Comparison of ENCODE assay signal across 8 mouse cellular contexts in the genomic region with DNA sequence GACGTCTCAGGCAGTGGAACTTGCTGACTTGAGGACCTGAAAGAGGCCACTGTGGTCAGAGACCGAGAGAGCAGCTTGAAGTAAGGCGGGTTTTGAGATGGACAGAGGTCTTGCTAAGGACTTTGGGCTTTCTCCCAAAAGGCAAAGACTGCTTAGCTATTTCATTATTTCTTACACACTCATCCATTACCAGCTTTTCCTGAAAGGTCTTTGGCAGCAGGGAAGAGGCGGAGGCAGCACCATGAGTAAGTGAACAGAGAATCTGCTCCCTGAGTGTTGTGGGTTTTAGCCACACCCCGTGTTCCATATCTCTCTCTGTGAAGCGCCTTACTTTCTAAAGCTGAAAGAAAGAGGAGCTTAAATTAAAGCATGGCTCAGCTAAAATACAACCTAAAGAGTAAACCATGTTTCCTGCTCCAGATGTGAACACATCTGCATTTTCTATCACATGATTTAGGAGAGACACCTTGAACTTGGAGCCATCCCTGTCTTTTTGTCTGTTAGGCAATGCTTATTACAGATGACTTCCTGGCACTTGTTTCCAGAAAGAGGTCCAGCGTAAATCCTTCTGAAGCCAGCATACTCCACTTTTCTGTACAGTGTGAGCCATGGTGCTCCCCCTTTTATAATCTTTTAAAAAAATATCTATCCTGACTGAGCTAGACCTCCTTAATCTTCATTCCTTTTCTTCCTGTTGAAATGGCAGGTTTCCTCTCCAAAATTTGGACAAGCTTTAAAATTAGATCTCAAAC.
DNase-seq lines count a peak whose midpoint lies in the region; ATAC-seq lines count a peak whose summit lies in the region.

No protein-coding gene starts in this region.

- H3K79me2 ChIP-seq in macrophage (ENCODE audit: inconsistent target), result no peaks in the 10 kb centered on the region

- ATAC-seq in hindbrain, embryonic 16.5 days, result peak; percentile 60; the same call in 1 of the 2 replicates
- ATAC-seq in hindbrain, embryonic 11.5 days (ENCODE audit: low FRiP score), result no peak
- ATAC-seq in common myeloid progenitor, adult 5-6 weeks (replicated peaks; ENCODE audit: low read depth, poor library complexity, severe bottlenecking), result peak; percentile 47

- no peak overlapping the region for H3K9ac ChIP-seq in hindbrain, embryonic 16.5 days (ENCODE audit: low read depth, low read length)
- no peak overlapping the region for H3K9ac ChIP-seq in hindbrain, embryonic 11.5 days (ENCODE audit: low read depth, low read length)

- H3K27ac ChIP-seq in hindbrain, embryonic 16.5 days (ENCODE audit: low read depth, low read length), result peak overlapping the region; percentile 58
- no peak overlapping the region for H3K27ac ChIP-seq in hindbrain, embryonic 11.5 days (ENCODE audit: low read depth, low read length)
- H3K27ac ChIP-seq in macrophage, result peak overlapping the region; percentile 12; the same call in 1 of the 2 replicates

- DNase-seq in hindbrain, embryonic 11.5 days (ENCODE audit: low spot score), result no peak
- DNase-seq in Muller cell, postnatal 12 days (ENCODE audit: inconsistent ontology term), result peak; percentile 86
- no peak for DNase-seq in frontal cortex, postnatal 10 days (ENCODE audit: low spot score in 2 of 2)
- no peak for DNase-seq in right cerebral cortex, postnatal 14 days
- no peak for DNase-seq in spleen, postnatal 14 days (ENCODE audit: low spot score in 2 of 2)

- H3K9me3 ChIP-seq in hindbrain, embryonic 16.5 days (ENCODE audit: control insufficient read depth, low read length), result no peaks in the 10 kb centered on the region
- H3K9me3 ChIP-seq in hindbrain, embryonic 11.5 days (ENCODE audit: control insufficient read depth, low read length), result no peaks in the 10 kb centered on the region

- H3K4me2 ChIP-seq in hindbrain, embryonic 16.5 days (ENCODE audit: low read length), result no peak overlapping the region
- no peak overlapping the region for H3K4me2 ChIP-seq in hindbrain, embryonic 11.5 days (replicated peaks; ENCODE audit: low read depth, low read length)

- H3K36me3 ChIP-seq in hindbrain, embryonic 16.5 days (ENCODE audit: control insufficient read depth, insufficient read depth, low read length), result no peaks in the 10 kb centered on the region
- H3K36me3 ChIP-seq in hindbrain, embryonic 11.5 days (ENCODE audit: control insufficient read depth, insufficient read depth, low read length), result no peaks in the 10 kb centered on the region
- H3K36me3 ChIP-seq in macrophage (ENCODE audit: inconsistent target), result no peaks in the 10 kb centered on the region

- no peaks in the 10 kb centered on the region for H3K27me3 ChIP-seq in hindbrain, embryonic 16.5 days (replicated peaks; ENCODE audit: control insufficient read depth, insufficient read depth, low read length)
- no peaks in the 10 kb centered on the region for H3K27me3 ChIP-seq in hindbrain, embryonic 11.5 days (ENCODE audit: control insufficient read depth, insufficient read depth, low read length)

- peaks cover 5% of the 10 kb centered on the region; the same call in 1 of the 2 replicates for H3K4me1 ChIP-seq in hindbrain, embryonic 16.5 days (ENCODE audit: control insufficient read depth, insufficient read depth, low read depth, low read length)
- no peaks in the 10 kb centered on the region for H3K4me1 ChIP-seq in hindbrain, embryonic 11.5 days (replicated peaks; ENCODE audit: control insufficient read depth, insufficient read depth, low read length)

- no peak overlapping the region for H3K4me3 ChIP-seq in hindbrain, embryonic 16.5 days (ENCODE audit: low read length)
- no peak overlapping the region for H3K4me3 ChIP-seq in hindbrain, embryonic 11.5 days (ENCODE audit: low read depth, low read length)
- no peak overlapping the region for H3K4me3 ChIP-seq in macrophage (ENCODE audit: inconsistent target)

- WGBS in hindbrain, embryonic 16.5 days, result 67% methylated on average over 7 of the region's 7 CpGs
- 85% methylated on average over 7 of the region's 7 CpGs for WGBS in hindbrain, embryonic 11.5 days
- WGBS in macrophage (ENCODE audit: missing documents), result 59% methylated on average over 7 of the region's 7 CpGs
